Mouse (Mus musculus): ENCODE measurements around the gene Itgb5. TPM values are rescaled to one million over a fixed set of nuclear protein-coding genes. Genes with fewer than 3 reads are reported as not detected.

Gene Itgb5
- polyA plus RNA-seq, 1 experiment from 2014 or later, result 4.9 TPM

- Histone ChIP-seq H3K4me2 (ENCODE audit: low read depth, low read length) (no peak overlapping the region), H3K9ac (ENCODE audit: low read depth, low read length) (no peak overlapping the region), H3K9me3 (replicated peaks; ENCODE audit: control insufficient read depth, low read length) (no peaks in the 10 kb centered on the region), H3K4me3 (ENCODE audit: low read depth, low read length) (no peak overlapping the region), H3K4me1 (ENCODE audit: control insufficient read depth, low read depth, low read length) (peaks cover 4% of the 10 kb centered on the region; the same call in 1 of the 2 replicates), H3K27me3 (ENCODE audit: control insufficient read depth, insufficient read depth, low read depth, low read length) (no peaks in the 10 kb centered on the region), H3K27ac (ENCODE audit: low read length) (no peak overlapping the region), H3K36me3 (ENCODE audit: control insufficient read depth, insufficient read depth) (no peaks in the 10 kb centered on the region)
- WGBS (ENCODE audit: insufficient replicate concordance), result 60% methylated on average over 4 of the region's 4 CpGs
- ATAC-seq (ENCODE audit: low read depth), result no peak
Observed at GRCm38 (mm10) chr16:33880765-33881164, 51.3 kb downstream of the Itgb5 start.

GRCm38 (mm10) chr16:33882540-33882939 is 53.1 kb downstream of the Itgb5 start:
- H3K4me2 ChIP-seq (ENCODE audit: low read depth, low read length), result no peak overlapping the region
- no peak overlapping the region for H3K27ac ChIP-seq (ENCODE audit: low read length)
- no peaks in the 10 kb centered on the region for H3K27me3 ChIP-seq (ENCODE audit: control insufficient read depth, insufficient read depth, low read depth, low read length)
- WGBS (ENCODE audit: insufficient replicate concordance), result 53% methylated on average over 4 of the region's 4 CpGs
- no peaks in the 10 kb centered on the region for H3K9me3 ChIP-seq (replicated peaks; ENCODE audit: control insufficient read depth, low read length)
- H3K4me1 ChIP-seq (ENCODE audit: control insufficient read depth, low read depth, low read length), result peaks cover 15% of the 10 kb centered on the region
- H3K4me3 ChIP-seq (ENCODE audit: low read depth, low read length), result no peak overlapping the region
- H3K9ac ChIP-seq (ENCODE audit: low read depth, low read length), result no peak overlapping the region
- no peaks in the 10 kb centered on the region for H3K36me3 ChIP-seq (ENCODE audit: control insufficient read depth, insufficient read depth)
- peak; percentile 65 for ATAC-seq (ENCODE audit: low read depth)

- Histone ChIP-seq H3K9me3 (replicated peaks; ENCODE audit: control insufficient read depth, low read length) (no peaks in the 10 kb centered on the region), H3K9ac (ENCODE audit: low read depth, low read length) (no peak overlapping the region)
- ATAC-seq (ENCODE audit: low read depth), result no peak
Observed at GRCm38 (mm10) chr16:33883046-33883975, 53.8 kb downstream of the Itgb5 start.

GRCm38 (mm10) chr16:33884201-33884600 is 54.7 kb downstream of the Itgb5 start:
- no peak overlapping the region for H3K4me2 ChIP-seq (ENCODE audit: low read depth, low read length)
- H3K9ac ChIP-seq (ENCODE audit: low read depth, low read length), result no peak overlapping the region
- H3K9me3 ChIP-seq (replicated peaks; ENCODE audit: control insufficient read depth, low read length), result no peaks in the 10 kb centered on the region
- no peaks in the 10 kb centered on the region for H3K36me3 ChIP-seq (ENCODE audit: control insufficient read depth, insufficient read depth)
- no peak for ATAC-seq (ENCODE audit: low read depth)
- peaks cover 15% of the 10 kb centered on the region for H3K4me1 ChIP-seq (ENCODE audit: control insufficient read depth, low read depth, low read length)
- no peaks in the 10 kb centered on the region for H3K27me3 ChIP-seq (ENCODE audit: control insufficient read depth, insufficient read depth, low read depth, low read length)
- H3K4me3 ChIP-seq (ENCODE audit: low read depth, low read length), result no peak overlapping the region
- H3K27ac ChIP-seq (ENCODE audit: low read length), result no peak overlapping the region
- WGBS (ENCODE audit: insufficient replicate concordance), result 64% methylated on average over 5 of the region's 5 CpGs

More at GRCm38 (mm10) chr16:33883046-33883975, 53.8 kb downstream of the Itgb5 start:
- Histone ChIP-seq H3K4me1 (ENCODE audit: control insufficient read depth, low read depth, low read length) (peaks cover 15% of the 10 kb centered on the region), H3K4me3 (ENCODE audit: low read depth, low read length) (no peak overlapping the region), H3K27me3 (ENCODE audit: control insufficient read depth, insufficient read depth, low read depth, low read length) (no peaks in the 10 kb centered on the region), H3K36me3 (ENCODE audit: control insufficient read depth, insufficient read depth) (no peaks in the 10 kb centered on the region), H3K4me2 (ENCODE audit: low read depth, low read length) (no peak overlapping the region), H3K27ac (ENCODE audit: low read length) (no peak overlapping the region)
- 54% methylated on average over 16 of the region's 16 CpGs for WGBS (ENCODE audit: insufficient replicate concordance)

GRCm38 (mm10) chr16:33885021-33885471 is 55.6 kb downstream of the Itgb5 start:
- WGBS (ENCODE audit: insufficient replicate concordance), result 38% methylated on average over 11 of the region's 11 CpGs
- Histone ChIP-seq H3K4me1 (ENCODE audit: control insufficient read depth, low read depth, low read length) (peaks cover 15% of the 10 kb centered on the region), H3K9ac (ENCODE audit: low read depth, low read length) (no peak overlapping the region), H3K4me2 (ENCODE audit: low read depth, low read length) (no peak overlapping the region), H3K27ac (ENCODE audit: low read length) (no peak overlapping the region), H3K27me3 (ENCODE audit: control insufficient read depth, insufficient read depth, low read depth, low read length) (no peaks in the 10 kb centered on the region), H3K4me3 (ENCODE audit: low read depth, low read length) (no peak overlapping the region), H3K9me3 (replicated peaks; ENCODE audit: control insufficient read depth, low read length) (no peaks in the 10 kb centered on the region), H3K36me3 (ENCODE audit: control insufficient read depth, insufficient read depth) (no peaks in the 10 kb centered on the region)
- no peak for ATAC-seq (ENCODE audit: low read depth)

GRCm38 (mm10) chr16:33885671-33886328 is 56.3 kb downstream of the Itgb5 start:
- H3K4me3 ChIP-seq (ENCODE audit: low read depth, low read length), result no peak overlapping the region
- H3K36me3 ChIP-seq (ENCODE audit: control insufficient read depth, insufficient read depth), result no peaks in the 10 kb centered on the region
- ATAC-seq (ENCODE audit: low read depth), result no peak
- H3K4me2 ChIP-seq (ENCODE audit: low read depth, low read length), result no peak overlapping the region
- H3K9ac ChIP-seq (ENCODE audit: low read depth, low read length), result no peak overlapping the region
- no peaks in the 10 kb centered on the region for H3K9me3 ChIP-seq (replicated peaks; ENCODE audit: control insufficient read depth, low read length)
- 66% methylated on average over 14 of the region's 14 CpGs for WGBS (ENCODE audit: insufficient replicate concordance)
- H3K4me1 ChIP-seq (ENCODE audit: control insufficient read depth, low read depth, low read length), result peaks cover 20% of the 10 kb centered on the region
- no peak overlapping the region for H3K27ac ChIP-seq (ENCODE audit: low read length)
- H3K27me3 ChIP-seq (ENCODE audit: control insufficient read depth, insufficient read depth, low read depth, low read length), result no peaks in the 10 kb centered on the region

- Histone ChIP-seq H3K9me3 (replicated peaks; ENCODE audit: control insufficient read depth, low read length) (no peaks in the 10 kb centered on the region), H3K9ac (ENCODE audit: low read depth, low read length) (no peak overlapping the region), H3K27ac (ENCODE audit: low read length) (peak overlapping the region; percentile 53; the same call in 1 of the 2 replicates), H3K4me2 (ENCODE audit: low read depth, low read length) (no peak overlapping the region), H3K27me3 (ENCODE audit: control insufficient read depth, insufficient read depth, low read depth, low read length) (no peaks in the 10 kb centered on the region), H3K4me1 (ENCODE audit: control insufficient read depth, low read depth, low read length) (peaks cover 25% of the 10 kb centered on the region), H3K4me3 (ENCODE audit: low read depth, low read length) (no peak overlapping the region), H3K36me3 (ENCODE audit: control insufficient read depth, insufficient read depth) (no peaks in the 10 kb centered on the region)
- WGBS (ENCODE audit: insufficient replicate concordance), result 11% methylated on average over 6 of the region's 6 CpGs
- no peak for ATAC-seq (ENCODE audit: low read depth)
Observed at GRCm38 (mm10) chr16:33886665-33887064, 57.2 kb downstream of the Itgb5 start.

- no peaks in the 10 kb centered on the region for H3K36me3 ChIP-seq (ENCODE audit: control insufficient read depth, insufficient read depth)
- no peaks in the 10 kb centered on the region for H3K9me3 ChIP-seq (replicated peaks; ENCODE audit: control insufficient read depth, low read length)
- H3K4me3 ChIP-seq (ENCODE audit: low read depth, low read length), result no peak overlapping the region
- H3K27ac ChIP-seq (ENCODE audit: low read length), result no peak overlapping the region
- no peak overlapping the region for H3K4me2 ChIP-seq (ENCODE audit: low read depth, low read length)
- no peak overlapping the region for H3K9ac ChIP-seq (ENCODE audit: low read depth, low read length)
- peak; percentile 43 for ATAC-seq (ENCODE audit: low read depth)
- 50% methylated on average over 2 of the region's 2 CpGs for WGBS (ENCODE audit: insufficient replicate concordance)
- no peaks in the 10 kb centered on the region for H3K27me3 ChIP-seq (ENCODE audit: control insufficient read depth, insufficient read depth, low read depth, low read length)
- H3K4me1 ChIP-seq (ENCODE audit: control insufficient read depth, low read depth, low read length), result peaks cover 33% of the 10 kb centered on the region
Observed at GRCm38 (mm10) chr16:33887981-33888380, 58.5 kb downstream of the Itgb5 start.

Data from liver, embryonic 16.5 days (tissue).